Mouse (Mus musculus) CH12.LX (cell line): ENCODE measurements at regions not wholly inside any gene's neighbourhood (a gene's known extent, or its start where the extent isn't known, plus 50 kb on each side); places are given as distances from the start of the nearest gene placed in this dataset.

Experiments used
- DNase-seq: peaks from one replicate; pipeline ENCODE4 v3.0.0-alpha.2; 2013; ENCODE audit errors: extremely low read depth
- H3K27ac ChIP-seq: 2 replicates; pipeline ENCODE4 v1.5.1; 2012; ENCODE audit warnings: low read depth, mild to moderate bottlenecking, control low read depth, moderate library complexity; ENCODE audit not compliant: insufficient read depth
- H3K27me3 ChIP-seq: replicated peaks from 2 replicates; pipeline ENCODE3; 2012; ENCODE audit warnings: inconsistent platforms
- H3K36me3 ChIP-seq, 2 experiments: replicated peaks in 1 of 2; 2 replicates each; pipeline versions ENCODE3 to v1.6.1; 2012; ENCODE audit warnings: inconsistent platforms in 1 of 2, low read length in 1 of 2, mild to moderate bottlenecking in 1 of 2, mixed read lengths in 1 of 2, moderate library complexity in 1 of 2; ENCODE audit not compliant: control insufficient read depth in 1 of 2, insufficient read depth in 1 of 2
- H3K4me1 ChIP-seq, 2 experiments: 2 replicates each; pipeline ENCODE4 v1.6.1; 2012; ENCODE audit warnings: inconsistent platforms in 1 of 2, moderate library complexity in 1 of 2; ENCODE audit not compliant: insufficient read depth in 2 of 2, control insufficient read depth in 1 of 2
- H3K4me2 ChIP-seq: 2 replicates; pipeline ENCODE4 v1.6.1; 2012; ENCODE audit warnings: low read depth, mild to moderate bottlenecking, control low read depth; ENCODE audit not compliant: poor library complexity, insufficient read depth, severe bottlenecking
- H3K4me3 ChIP-seq, 3 experiments: fragments of 150-350 bp in 1 of 3; sonication (generic) in 1 of 3; replicated peaks in 1 of 3; 2 replicates each; pipeline versions ENCODE3 to v1.5.1; 2011 to 2012; ENCODE audit warnings: low read depth in 2 of 3, low read length in 2 of 3, mild to moderate bottlenecking in 2 of 3, moderate library complexity in 2 of 3, control low read depth in 1 of 3, improper control_type of control experiment in 1 of 3, inconsistent platforms in 1 of 3, mixed read lengths in 1 of 3; ENCODE audit not compliant: poor library complexity in 1 of 3
- H3K79me2 ChIP-seq: replicated peaks from 2 replicates; pipeline ENCODE4 v1.6.1; 2012; ENCODE audit warnings: mild to moderate bottlenecking, moderate library complexity; ENCODE audit not compliant: control insufficient read depth, poor library complexity, insufficient read depth, severe bottlenecking; ENCODE audit errors: extremely low read depth
- H3K9ac ChIP-seq: 2 replicates; pipeline ENCODE4 v1.6.1; 2012; ENCODE audit warnings: low read depth, mild to moderate bottlenecking, control low read depth, moderate library complexity; ENCODE audit not compliant: insufficient read depth
- H3K9me3 ChIP-seq: replicated peaks from 2 replicates; pipeline ENCODE3; 2012; ENCODE audit warnings: low read length, inconsistent platforms, mixed read lengths
- CHD1 ChIP-seq: IDR thresholded peaks from 2 replicates; pipeline ENCODE4 v1.6.1; 2012; ENCODE audit warnings: low read depth, low read length, improper control_type of control experiment, inconsistent platforms
- CHD2 ChIP-seq: IDR thresholded peaks from 2 replicates; pipeline ENCODE4 v1.6.1; 2011; ENCODE audit warnings: low read length, improper control_type of control experiment
- E2F4 ChIP-seq: IDR thresholded peaks from 2 replicates; pipeline ENCODE4 v1.6.1; 2011; ENCODE audit warnings: low read depth, low read length, improper control_type of control experiment; ENCODE audit not compliant: insufficient replicate concordance
- EP300 ChIP-seq: IDR thresholded peaks from 2 replicates; pipeline ENCODE4 v1.6.1; 2011; ENCODE audit warnings: low read length, improper control_type of control experiment
- ETS1 ChIP-seq: conservative IDR thresholded peaks from 2 replicates; pipeline ENCODE4 v1.6.1; 2012; ENCODE audit warnings: low read depth, mild to moderate bottlenecking, inconsistent platforms, low read length, improper control_type of control experiment, moderate library complexity
- GABPA ChIP-seq: IDR thresholded peaks from 2 replicates; pipeline ENCODE4 v1.6.1; 2012; ENCODE audit warnings: low read depth, low read length, improper control_type of control experiment, inconsistent platforms; ENCODE audit not compliant: insufficient replicate concordance
- MAX ChIP-seq: IDR thresholded peaks from 2 replicates; pipeline ENCODE4 v1.6.1; 2011; ENCODE audit warnings: low read length, improper control_type of control experiment
- MAZ ChIP-seq: IDR thresholded peaks from 2 replicates; pipeline ENCODE4 v1.6.1; 2012; ENCODE audit warnings: low read depth, mild to moderate bottlenecking, inconsistent platforms, low read length, improper control_type of control experiment, moderate library complexity
- POLR2AphosphoS2 ChIP-seq: IDR thresholded peaks from 2 replicates; pipeline ENCODE4 v1.6.1; 2011; ENCODE audit warnings: low read depth, low read length, improper control_type of control experiment
- RAD21 ChIP-seq: IDR thresholded peaks from 2 replicates; pipeline ENCODE4 v1.6.1; 2011; ENCODE audit warnings: low read depth, mild to moderate bottlenecking, low read length, improper control_type of control experiment, moderate library complexity
- SIN3A ChIP-seq: IDR thresholded peaks from 2 replicates; pipeline ENCODE4 v1.6.1; 2012; ENCODE audit warnings: low read length, improper control_type of control experiment, inconsistent platforms
- TCF12 ChIP-seq: IDR thresholded peaks from 2 replicates; pipeline ENCODE4 v1.6.1; 2014; ENCODE audit warnings: low read depth, mild to moderate bottlenecking, inconsistent platforms, low read length, improper control_type of control experiment
- USF2 ChIP-seq: conservative IDR thresholded peaks from 2 replicates; pipeline ENCODE4 v1.6.1; 2011; ENCODE audit warnings: low read depth, low read length, improper control_type of control experiment
- dilution Hi-C: fragments of 300-500 bp; cut with MboI; formaldehyde crosslinking; loops from 2 replicates; pipeline ENCODE4 v1.14.3; 2020; ENCODE audit warnings: low sequenced_read_pairs; ENCODE audit not compliant: extremely low pct_unique_long_range_greater_than_20kb, extremely low pct_ligation_motif_present
- in situ Hi-C: fragments of 300-500 bp; cut with MboI; formaldehyde crosslinking; loops from 3 replicates; pipeline ENCODE4 v1.14.3; 2019; ENCODE audit warnings: low sequenced_read_pairs, low pct_ligation_motif_present, low pct_unique_long_range_greater_than_20kb, mixed read lengths

- no peaks in the 10 kb centered on the region for H3K27me3 ChIP-seq
- no peaks in the 10 kb centered on the region for H3K36me3 ChIP-seq
- no peaks in the 10 kb centered on the region for H3K4me1 ChIP-seq
- H3K4me3 ChIP-seq = no peak overlapping the region
- TF ChIP-seq MAZ (no peak), RAD21 (no peak), POLR2AphosphoS2 (no peak), EP300 (no peak), MAX (no peak), GABPA (no peak), USF2 (no peak)
- H3K9me3 ChIP-seq = peaks cover 40% of the 10 kb centered on the region
- no peak for DNase-seq
- in situ Hi-C loops = no loop called here
- dilution Hi-C loops = no loop called here
- no peaks in the 10 kb centered on the region for H3K79me2 ChIP-seq
- no peak overlapping the region for H3K9ac ChIP-seq
- H3K4me2 ChIP-seq = no peak overlapping the region
- no peak overlapping the region for H3K27ac ChIP-seq
Observed at GRCm38 (mm10) chr2:137422656-137423055, 306.2 kb upstream of the Jag1 start.

- no peaks in the 10 kb centered on the region for H3K27me3 ChIP-seq
- dilution Hi-C loops = no loop called here
- no peak overlapping the region for H3K4me2 ChIP-seq
- DNase-seq = no peak
- TF ChIP-seq SIN3A = no peak
- no peak for TF ChIP-seq E2F4
- TF ChIP-seq, all 38 proteins: peak for 0
- no peak overlapping the region for H3K27ac ChIP-seq
- H3K4me3 ChIP-seq = no peak overlapping the region
- H3K9ac ChIP-seq = no peak overlapping the region
- in situ Hi-C loops = no loop called here
- peaks cover 42% of the 10 kb centered on the region for H3K9me3 ChIP-seq
- H3K36me3 ChIP-seq = no peaks in the 10 kb centered on the region
- no peaks in the 10 kb centered on the region for H3K4me1 ChIP-seq
- H3K79me2 ChIP-seq = no peaks in the 10 kb centered on the region
Observed at GRCm38 (mm10) chr2:137419678-137420077, 303.2 kb upstream of the Jag1 start.

- dilution Hi-C loops = no loop called here
- Histone ChIP-seq H3K9me3 (peaks cover 47% of the 10 kb centered on the region), H3K4me1 (no peaks in the 10 kb centered on the region), H3K27me3 (no peaks in the 10 kb centered on the region)
- in situ Hi-C loops = no loop called here
- TF ChIP-seq GABPA (no peak), CHD2 (no peak), ETS1 (no peak), CHD1 (no peak), TCF12 (no peak)
- TF ChIP-seq, all 38 proteins: peak for 0
- no peak overlapping the region for H3K4me2 ChIP-seq
- no peaks in the 10 kb centered on the region for H3K36me3 ChIP-seq
- H3K9ac ChIP-seq = no peak overlapping the region
- H3K4me3 ChIP-seq = no peak overlapping the region
- H3K79me2 ChIP-seq = no peaks in the 10 kb centered on the region
- no peak for DNase-seq
- H3K27ac ChIP-seq = no peak overlapping the region
Observed at GRCm38 (mm10) chr2:137417691-137418090, 301.2 kb upstream of the Jag1 start.
